Mouse (Mus musculus) G1E (cell line): Measurements from ENCODE around the gene Tmem181a. TPM values are rescaled to one million over a fixed set of nuclear protein-coding genes. Genes with fewer than 3 reads are reported as not detected.
"Not testable (repeated sequence)": the region's sequence is repeated elsewhere in the genome, so short reads cannot be mapped to it uniquely, and the experiment has no call there.

Source experiments
- ATAC-seq: 2 replicates; pipeline ENCODE4 v1.8.0; 2016; ENCODE audit warnings: mild to moderate bottlenecking; ENCODE audit not compliant: insufficient number of reproducible peaks, poor library complexity, low FRiP score, severe bottlenecking; ENCODE audit errors: extremely low read depth
- DNase-seq: peaks from one replicate; pipeline ENCODE4 v3.0.0; 2012; ENCODE audit warnings: low spot score
- H3K27me3 ChIP-seq: 2 replicates; pipeline ENCODE4 v1.6.1; 2012; ENCODE audit warnings: mild to moderate bottlenecking, low read length, inconsistent platforms; ENCODE audit not compliant: insufficient read depth
- H3K36me3 ChIP-seq: replicated peaks from 2 replicates; pipeline ENCODE3; 2012; ENCODE audit warnings: mild to moderate bottlenecking, inconsistent platforms
- H3K4me1 ChIP-seq: 2 replicates; pipeline ENCODE4 v1.6.1; 2012; ENCODE audit warnings: low read depth, low read length, inconsistent platforms, mixed read lengths; ENCODE audit not compliant: insufficient read depth
- H3K4me3 ChIP-seq: 2 replicates; pipeline ENCODE4 v1.5.1; 2012; ENCODE audit warnings: low read depth, mild to moderate bottlenecking, inconsistent platforms, low read length, moderate library complexity, mixed read lengths
- H3K9me3 ChIP-seq: replicated peaks from 2 replicates; pipeline ENCODE4 v1.6.1; 2012; ENCODE audit warnings: inconsistent platforms
- polyA plus RNA-seq: library from polyadenylated mRNA; stranded (reverse); fragments of >175 nt; gene quantifications from 2 replicates; pipeline ENCODE4 v1.2.3, GENCODE M21; 2012
- total RNA-seq, 2 experiments: library from RNA; stranded (forward) in 1 of 2; stranded (reverse) in 1 of 2; fragments of 200-1000 nt in 1 of 2; fragments of >200 nt in 1 of 2; fragmentation: Nextera tagmentation in 1 of 2; gene quantifications; 2 replicates each; pipeline ENCODE4 v1.2.3; 2014 to 2017

Gene Tmem181a
- total and polyA plus RNA-seq, 3 experiments = 0.16 TPM; not detected in 2

- not testable (repeated sequence) for ATAC-seq, H3K9me3 ChIP-seq, H3K4me3 ChIP-seq, DNase-seq, H3K36me3 ChIP-seq, H3K4me1 ChIP-seq, H3K27me3 ChIP-seq
These were observed 72.3 kb downstream of the Tmem181a start for GRCm38 (mm10) chr17:6328997-6329396.

GRCm38 (mm10) chr17:6342606-6343294 lies 86.1 kb downstream of the Tmem181a start:
- not testable (repeated sequence) for H3K4me1 ChIP-seq, H3K36me3 ChIP-seq, H3K4me3 ChIP-seq, ATAC-seq, H3K9me3 ChIP-seq, DNase-seq, H3K27me3 ChIP-seq

DNA sequence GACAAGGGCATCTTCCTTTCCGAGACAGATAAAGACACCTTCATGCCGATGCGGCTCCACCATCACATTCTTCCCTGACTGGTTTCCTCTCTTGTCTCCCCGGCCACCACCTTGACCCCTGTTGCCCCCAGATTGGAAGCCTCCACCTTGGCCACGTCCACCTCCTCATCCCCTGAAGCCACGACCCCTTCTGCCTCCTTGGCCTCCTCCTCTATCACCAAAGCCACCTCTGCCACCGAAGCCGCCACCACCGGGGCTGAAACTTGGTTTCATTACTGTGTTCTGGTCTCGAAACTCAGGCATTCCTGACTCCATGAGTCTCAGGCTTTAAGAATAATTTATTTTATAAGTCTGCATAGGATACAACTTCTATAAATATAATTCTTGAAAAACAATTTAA lies 98.6 kb downstream of the Tmem181a start:
- not testable (repeated sequence) for DNase-seq, H3K4me3 ChIP-seq, H3K9me3 ChIP-seq, ATAC-seq, H3K27me3 ChIP-seq, H3K36me3 ChIP-seq, H3K4me1 ChIP-seq

Other genes with a start within 250 kb of the Tmem181a start
- gene Serac1, start 177.1 kb upstream of the Tmem181a start, total RNA-seq (2014; fragmentation: Nextera tagmentation) = 9.6 and 16.6 TPM in 2 replicates
- 9.5 and 9.6 TPM in 2 replicates for gene Serac1, start 177.1 kb upstream of the Tmem181a start, total RNA-seq (2017)
- gene Serac1, start 177.1 kb upstream of the Tmem181a start, polyA plus RNA-seq = 4.3 and 6.9 TPM in 2 replicates
- 51.1 and 64.2 TPM in 2 replicates for gene Gtf2h5, start 177.1 kb upstream of the Tmem181a start, total RNA-seq (2014; fragmentation: Nextera tagmentation)
- gene Gtf2h5, start 177.1 kb upstream of the Tmem181a start, total RNA-seq (2017) = 106 and 119 TPM in 2 replicates
- 3.2 and 3.5 TPM in 2 replicates for gene Gtf2h5, start 177.1 kb upstream of the Tmem181a start, polyA plus RNA-seq
- gene Tulp4, start 150.4 kb upstream of the Tmem181a start, total RNA-seq (2014; fragmentation: Nextera tagmentation) = 57.5 and 61.2 TPM in 2 replicates
- gene Tulp4, start 150.4 kb upstream of the Tmem181a start, total RNA-seq (2017) = 46.4 and 53.0 TPM in 2 replicates
- 17.6 and 19.3 TPM in 2 replicates for gene Tulp4, start 150.4 kb upstream of the Tmem181a start, polyA plus RNA-seq
- 12.1 and 20.5 TPM in 2 replicates for gene Dynlt1a, start 60.6 kb downstream of the Tmem181a start, total RNA-seq (2014; fragmentation: Nextera tagmentation)
- 11.4 and 15.6 TPM in 2 replicates for gene Dynlt1a, start 60.6 kb downstream of the Tmem181a start, total RNA-seq (2017)
- 0.91 TPM in 2 replicates for gene Dynlt1a, start 60.6 kb downstream of the Tmem181a start, polyA plus RNA-seq
- 150 and 176 TPM in 2 replicates for gene Dynlt1b, start 173.3 kb downstream of the Tmem181a start, total RNA-seq (2014; fragmentation: Nextera tagmentation)
- gene Dynlt1b, start 173.3 kb downstream of the Tmem181a start, total RNA-seq (2017) = 388 and 507 TPM in 2 replicates
- 19.0 and 21.3 TPM in 2 replicates for gene Dynlt1b, start 173.3 kb downstream of the Tmem181a start, polyA plus RNA-seq